Mouse (Mus musculus): Measurements from ENCODE around the gene Trim27. TPM values are rescaled to one million over a fixed set of nuclear protein-coding genes. Genes with fewer than 3 reads are reported as not detected.

Trim27 gene
- 30.4 and 30.5 TPM in 2 replicates for polyA plus RNA-seq (2012; rRNA removed)

GRCm38 (mm10) chr13:21179367-21179723, at the start of gene Trim27:
Gene Trim27, plus strand, starts transcription at chr13:21179445.
- H3K27ac ChIP-seq (ENCODE audit: insufficient read depth, low read length) = peak within 1 kb of the TSS; percentile 97
- TF ChIP-seq POLR2A (IDR thresholded peaks at IDR 0.05; ENCODE audit: extremely low read depth, insufficient read depth, low read length) (no peak), CTCF (IDR thresholded peaks at IDR 0.05; ENCODE audit: extremely low read depth, insufficient read depth, low read length) (no peak)
- H3K4me3 ChIP-seq (ENCODE audit: insufficient read depth, low read length) = peak within 1 kb of the TSS; percentile 75
- H3K4me1 ChIP-seq (ENCODE audit: control insufficient read depth, insufficient read depth, low read length) = peaks cover 1% of the 10 kb centered on the region; the same call in 1 of the 2 replicates

- Histone ChIP-seq H3K4me1 (ENCODE audit: control insufficient read depth, insufficient read depth, low read length) (no peaks in the 10 kb centered on the region), H3K4me3 (ENCODE audit: insufficient read depth, low read length) (no peak overlapping the region), H3K27ac (ENCODE audit: insufficient read depth, low read length) (no peak overlapping the region)
- TF ChIP-seq CTCF (IDR thresholded peaks at IDR 0.05; ENCODE audit: extremely low read depth, insufficient read depth, low read length) (0 out of 2 replicates have a peak, but pooled peaks have one; percentile 4), POLR2A (IDR thresholded peaks at IDR 0.05; ENCODE audit: extremely low read depth, insufficient read depth, low read length) (no peak)
These were observed 36.8 kb upstream of the Trim27 start for GRCm38 (mm10) chr13:21142421-21142820.

- H3K4me1 ChIP-seq (ENCODE audit: control insufficient read depth, insufficient read depth, low read length) = no peaks in the 10 kb centered on the region
- no peak within 1 kb of the TSS for H3K4me3 ChIP-seq (ENCODE audit: insufficient read depth, low read length)
- H3K27ac ChIP-seq (ENCODE audit: insufficient read depth, low read length) = no peak within 1 kb of the TSS
- TF ChIP-seq CTCF (IDR thresholded peaks at IDR 0.05; ENCODE audit: extremely low read depth, insufficient read depth, low read length) (no peak), POLR2A (IDR thresholded peaks at IDR 0.05; ENCODE audit: extremely low read depth, insufficient read depth, low read length) (no peak)
These were observed 33.5 kb upstream of the Trim27 start, which contains the start of gene Olfr1368 for GRCm38 (mm10) chr13:21145767-21146166. Gene Olfr1368, minus strand, starts transcription at chr13:21145867.

GRCm38 (mm10) chr13:21155888-21156287, 23.4 kb upstream of the Trim27 start:
- no peak for TF ChIP-seq POLR2A (IDR thresholded peaks at IDR 0.05; ENCODE audit: extremely low read depth, insufficient read depth, low read length)
- no peak for TF ChIP-seq CTCF (IDR thresholded peaks at IDR 0.05; ENCODE audit: extremely low read depth, insufficient read depth, low read length)
- no peak overlapping the region for H3K4me3 ChIP-seq (ENCODE audit: insufficient read depth, low read length)
- no peaks in the 10 kb centered on the region for H3K4me1 ChIP-seq (ENCODE audit: control insufficient read depth, insufficient read depth, low read length)
- no peak overlapping the region for H3K27ac ChIP-seq (ENCODE audit: insufficient read depth, low read length)

- TF ChIP-seq POLR2A (IDR thresholded peaks at IDR 0.05; ENCODE audit: extremely low read depth, insufficient read depth, low read length) (no peak), CTCF (IDR thresholded peaks at IDR 0.05; ENCODE audit: extremely low read depth, insufficient read depth, low read length) (no peak)
- Histone ChIP-seq H3K4me3 (ENCODE audit: insufficient read depth, low read length) (no peak overlapping the region; the same call in 1 of the 2 replicates), H3K4me1 (ENCODE audit: control insufficient read depth, insufficient read depth, low read length) (no peaks in the 10 kb centered on the region), H3K27ac (ENCODE audit: insufficient read depth, low read length) (no peak overlapping the region)
These were observed 21.2 kb upstream of the Trim27 start for GRCm38 (mm10) chr13:21158071-21158470.

- Histone ChIP-seq H3K4me1 (ENCODE audit: control insufficient read depth, insufficient read depth, low read length) (no peaks in the 10 kb centered on the region), H3K4me3 (ENCODE audit: insufficient read depth, low read length) (peak overlapping the region; percentile 42), H3K27ac (ENCODE audit: insufficient read depth, low read length) (no peak overlapping the region)
- TF ChIP-seq POLR2A (IDR thresholded peaks at IDR 0.05; ENCODE audit: extremely low read depth, insufficient read depth, low read length) = no peak
- TF ChIP-seq CTCF (IDR thresholded peaks at IDR 0.05; ENCODE audit: extremely low read depth, insufficient read depth, low read length) = peak; percentile 72
These were observed 20.3 kb upstream of the Trim27 start for GRCm38 (mm10) chr13:21158785-21159474.

GRCm38 (mm10) chr13:21159475-21159819, 19.8 kb upstream of the Trim27 start:
- H3K27ac ChIP-seq (ENCODE audit: insufficient read depth, low read length) = no peak overlapping the region
- TF ChIP-seq POLR2A (IDR thresholded peaks at IDR 0.05; ENCODE audit: extremely low read depth, insufficient read depth, low read length) = no peak
- TF ChIP-seq CTCF (IDR thresholded peaks at IDR 0.05; ENCODE audit: extremely low read depth, insufficient read depth, low read length) = no peak
- no peaks in the 10 kb centered on the region for H3K4me1 ChIP-seq (ENCODE audit: control insufficient read depth, insufficient read depth, low read length)
- H3K4me3 ChIP-seq (ENCODE audit: insufficient read depth, low read length) = peak overlapping the region; percentile 42

- Histone ChIP-seq H3K4me3 (ENCODE audit: insufficient read depth, low read length) (peak overlapping the region; percentile 42), H3K27ac (ENCODE audit: insufficient read depth, low read length) (no peak overlapping the region), H3K4me1 (ENCODE audit: control insufficient read depth, insufficient read depth, low read length) (no peaks in the 10 kb centered on the region)
- no peak for TF ChIP-seq CTCF (IDR thresholded peaks at IDR 0.05; ENCODE audit: extremely low read depth, insufficient read depth, low read length)
- no peak for TF ChIP-seq POLR2A (IDR thresholded peaks at IDR 0.05; ENCODE audit: extremely low read depth, insufficient read depth, low read length)
These were observed 19.2 kb upstream of the Trim27 start for GRCm38 (mm10) chr13:21160041-21160511.

GRCm38 (mm10) chr13:21160657-21161590, 18.3 kb upstream of the Trim27 start:
- H3K27ac ChIP-seq (ENCODE audit: insufficient read depth, low read length) = no peak overlapping the region

More at GRCm38 (mm10) chr13:21160657-21161590, 18.3 kb upstream of the Trim27 start:
- TF ChIP-seq POLR2A (IDR thresholded peaks at IDR 0.05; ENCODE audit: extremely low read depth, insufficient read depth, low read length) = no peak
- no peak for TF ChIP-seq CTCF (IDR thresholded peaks at IDR 0.05; ENCODE audit: extremely low read depth, insufficient read depth, low read length)
- Histone ChIP-seq H3K4me1 (ENCODE audit: control insufficient read depth, insufficient read depth, low read length) (no peaks in the 10 kb centered on the region), H3K4me3 (ENCODE audit: insufficient read depth, low read length) (peak overlapping the region; percentile 42)
